Mouse (Mus musculus) kidney, postnatal 0 days (tissue): ENCODE results near the gene Ncmap. TPM values are rescaled to one million over a fixed set of nuclear protein-coding genes. Genes with fewer than 3 reads are reported as not detected.

Experiments
- ATAC-seq: fragments of 200-750 bp; cut with Nextera tagmentation; replicated peaks from 2 replicates; pipeline ENCODE4 v1.8.0; 2017; ENCODE audit warnings: low read depth, moderate number of reproducible peaks, moderate TSS enrichment, moderate library complexity; ENCODE audit not compliant: low FRiP score
- DNase-seq: peaks from one replicate; pipeline ENCODE4 v3.0.0-alpha.2; 2016; ENCODE audit warnings: low spot score
- H3K27ac ChIP-seq: fragments of 300-500 bp; sonication (generic); 2 replicates; pipeline ENCODE4 v1.5.1; 2014; ENCODE audit warnings: mild to moderate bottlenecking
- H3K27me3 ChIP-seq: fragments of 300-500 bp; sonication (generic); 2 replicates; pipeline ENCODE4 v1.6.1; 2014; ENCODE audit warnings: low read length, mixed read lengths; ENCODE audit not compliant: insufficient read depth
- H3K36me3 ChIP-seq: fragments of 300-500 bp; sonication (generic); 2 replicates; pipeline ENCODE4 v1.6.1; 2014; ENCODE audit warnings: low read length, mixed read lengths; ENCODE audit not compliant: insufficient read depth
- H3K4me1 ChIP-seq: fragments of 300-500 bp; sonication (generic); replicated peaks from 2 replicates; pipeline ENCODE4 v1.6.1; 2014; ENCODE audit warnings: antibody characterized with exemption, low read length, mixed read lengths; ENCODE audit not compliant: insufficient read depth
- H3K4me2 ChIP-seq: fragments of 300-500 bp; sonication (generic); 2 replicates; pipeline ENCODE4 v1.6.1; 2014; ENCODE audit warnings: mild to moderate bottlenecking, low read length, moderate library complexity, mixed read lengths
- H3K4me3 ChIP-seq: fragments of 300-500 bp; sonication (generic); replicated peaks from 2 replicates; pipeline ENCODE4 v1.5.1; 2014; ENCODE audit warnings: low read depth, low read length
- H3K9ac ChIP-seq: fragments of 300-500 bp; sonication (generic); 2 replicates; pipeline ENCODE4 v1.6.1; 2014; ENCODE audit warnings: low read depth, low read length
- H3K9me3 ChIP-seq: fragments of 300-500 bp; sonication (generic); replicated peaks from 2 replicates; pipeline ENCODE4 v1.6.1; 2016; ENCODE audit warnings: low read length, inconsistent platforms, mixed read lengths
- CTCF ChIP-seq: IDR thresholded peaks from 2 replicates; pipeline ENCODE4 v1.5.1; 2016; ENCODE audit warnings: antibody characterized with exemption, low read depth, mild to moderate bottlenecking, moderate library complexity
- WGBS: fragments of 180-500 bp; shearing (Covaris S2); extraction: QIAGEN DNeasy Blood & Tissue Kit; methylation state at CpG from one replicate; pipeline ENCODE4 v1.1.7; 2014; 5-methylcytosine and 5-hydroxymethylcytosine counted together
- polyA plus RNA-seq: library from polyadenylated mRNA; unstranded; fragments of >200 nt; fragmentation: Nextera tagmentation; extraction: Ambion mirVana; gene quantifications from 2 replicates; pipeline ENCODE4 v1.2.1, GENCODE M21; 2015

Ncmap gene
- polyA plus RNA-seq, result 2.0 and 2.6 TPM in 2 replicates

DNA sequence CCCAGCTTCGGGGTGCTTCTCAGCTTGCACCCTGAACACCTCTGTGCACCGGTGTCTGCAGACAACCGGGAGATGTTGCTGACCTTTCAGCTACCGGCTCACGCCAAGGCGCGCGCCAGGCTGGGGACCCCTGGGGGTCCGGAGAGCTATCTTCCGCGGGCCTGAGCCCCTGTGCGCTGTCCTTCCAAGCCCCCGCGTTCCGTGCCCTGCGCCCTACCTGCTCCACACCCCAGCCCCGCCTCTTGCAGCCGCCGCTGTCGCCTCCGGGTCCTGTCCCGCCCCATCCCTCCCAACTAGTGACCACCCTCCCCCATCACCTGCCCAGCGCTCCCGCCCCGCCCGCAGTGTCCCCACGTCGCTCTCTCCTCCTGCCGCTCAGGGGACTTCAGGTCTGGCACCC, at the start of gene Ncmap:
Ncmap (minus strand) TSS at position 237 of the 400 bp plus-strand sequence.
- TF ChIP-seq CTCF, result no peak
- Histone ChIP-seq H3K4me3 (peak within 1 kb of the TSS; percentile 38), H3K9ac (0 out of 2 replicates have a peak within 1 kb of the TSS, but pooled peaks have one; percentile 18), H3K36me3 (no peaks in the 10 kb centered on the region), H3K9me3 (no peaks in the 10 kb centered on the region), H3K4me1 (peaks cover 7% of the 10 kb centered on the region; the same call in 1 of the 2 replicates), H3K27ac (no peak within 1 kb of the TSS), H3K27me3 (no peaks in the 10 kb centered on the region), H3K4me2 (peak within 1 kb of the TSS; percentile 76)
- ATAC-seq (peak; percentile 29; the same call in 1 of the 2 replicates), DNase-seq (no peak)
- 3% methylated on average over 29 of the region's 29 CpGs for WGBS

DNA sequence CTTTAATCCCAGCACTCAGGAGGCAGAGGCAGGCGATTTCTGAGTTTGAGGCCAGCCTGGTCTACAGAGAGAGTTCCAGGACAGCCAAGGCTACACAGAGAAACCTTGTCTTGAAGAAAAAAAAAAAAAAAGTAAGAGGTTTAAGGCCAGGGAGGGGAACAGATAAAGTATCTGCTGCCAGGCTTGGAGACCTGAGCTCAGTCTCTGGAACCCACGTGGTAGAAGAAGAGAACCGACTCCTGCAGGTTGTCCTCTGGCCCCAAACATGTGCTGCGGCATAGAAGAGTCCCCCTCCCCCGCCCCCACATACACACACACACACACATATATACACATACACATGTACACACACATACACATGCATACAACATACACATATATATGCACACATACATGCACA, 44.4 kb upstream of the Ncmap start:
- WGBS, result 71% methylated on average over 5 of the region's 5 CpGs
- no peak overlapping the region for H3K4me2 ChIP-seq
- no peaks in the 10 kb centered on the region for H3K9me3 ChIP-seq
- no peak overlapping the region for H3K9ac ChIP-seq
- no peaks in the 10 kb centered on the region for H3K36me3 ChIP-seq
- H3K27ac ChIP-seq, result no peak overlapping the region
- no peak for ATAC-seq
- H3K4me3 ChIP-seq, result no peak overlapping the region
- no peak for DNase-seq
- H3K27me3 ChIP-seq, result no peaks in the 10 kb centered on the region
- TF ChIP-seq CTCF, result no peak
- no peaks in the 10 kb centered on the region for H3K4me1 ChIP-seq

DNA sequence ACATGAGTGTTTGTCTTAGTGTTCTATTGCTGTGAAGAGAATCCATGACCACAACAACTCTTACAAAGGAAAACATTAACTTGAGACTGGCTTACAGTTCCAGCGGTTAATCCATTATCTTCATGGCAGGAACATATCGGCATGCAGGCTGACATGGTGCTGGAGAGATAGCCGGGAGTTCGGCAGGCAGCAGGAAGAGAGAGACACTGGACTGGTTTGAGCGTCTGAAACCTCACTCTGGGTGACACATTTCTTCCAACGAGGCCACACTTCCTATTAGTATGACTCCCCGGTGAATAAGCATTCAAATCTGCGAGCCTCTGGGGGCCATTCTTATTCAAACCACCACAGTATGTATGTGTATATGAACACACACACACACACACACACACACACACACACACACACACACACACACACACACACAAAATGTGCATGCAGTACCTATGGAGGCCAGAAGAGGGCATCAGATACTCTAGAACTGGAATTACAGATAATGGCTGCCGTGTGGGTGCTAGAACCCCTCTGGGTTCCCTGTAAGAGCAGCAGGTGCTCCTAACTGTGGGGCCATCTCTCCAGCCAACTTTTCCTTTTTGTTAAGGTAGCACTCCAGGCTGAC, 42.0 kb upstream of the Ncmap start:
- Histone ChIP-seq H3K9me3 (no peaks in the 10 kb centered on the region), H3K4me2 (no peak overlapping the region), H3K27ac (peak overlapping the region; percentile 51; the same call in 1 of the 2 replicates), H3K9ac (no peak overlapping the region), H3K4me3 (no peak overlapping the region), H3K27me3 (no peaks in the 10 kb centered on the region), H3K36me3 (no peaks in the 10 kb centered on the region), H3K4me1 (no peaks in the 10 kb centered on the region)
- TF ChIP-seq CTCF, result peak; percentile 80
- DNase-seq (peak; percentile 46), ATAC-seq (no peak)
- 56% methylated on average over 9 of the region's 9 CpGs for WGBS

DNA sequence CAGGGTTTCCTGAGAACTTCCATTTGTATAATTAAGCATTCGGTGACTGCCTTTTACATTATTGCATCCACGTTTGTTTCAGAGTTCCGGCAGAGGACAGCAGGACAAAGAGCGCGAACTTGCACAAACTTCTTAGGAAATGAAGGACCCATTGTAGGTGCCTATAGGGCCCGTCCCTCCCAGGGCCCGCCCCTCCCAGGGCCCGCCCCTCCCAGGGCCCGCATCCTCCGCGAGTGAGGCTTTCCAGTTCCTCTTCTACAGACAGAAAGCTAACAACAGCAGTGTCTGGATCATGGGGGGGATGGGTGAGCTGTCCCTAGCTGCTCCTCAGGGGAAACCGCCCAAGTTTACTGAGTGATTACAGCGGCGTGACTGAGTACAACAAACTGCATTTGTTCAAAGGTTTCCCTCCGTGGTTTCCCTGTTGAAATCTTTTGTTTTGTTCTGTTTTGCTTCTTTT, 41.2 kb upstream of the Ncmap start:
- ATAC-seq (peak; percentile 83), DNase-seq (peak; percentile 87)
- 2% methylated on average over 15 of the region's 15 CpGs for WGBS
- 0 out of 2 replicates have a peak overlapping the region, but pooled peaks have one; percentile 8 for H3K4me3 ChIP-seq
- 0 out of 2 replicates have a peak, but pooled peaks cover 3% of the 10 kb centered on the region for H3K4me1 ChIP-seq
- H3K27me3 ChIP-seq, result no peaks in the 10 kb centered on the region
- peak overlapping the region; percentile 51 for H3K27ac ChIP-seq
- H3K36me3 ChIP-seq, result no peaks in the 10 kb centered on the region
- H3K9me3 ChIP-seq, result no peaks in the 10 kb centered on the region
- TF ChIP-seq CTCF, result 0 out of 2 replicates have a peak, but pooled peaks have one; percentile 2
- 0 out of 2 replicates have a peak overlapping the region, but pooled peaks have one; percentile 20 for H3K9ac ChIP-seq
- H3K4me2 ChIP-seq, result peak overlapping the region; percentile 45

DNA sequence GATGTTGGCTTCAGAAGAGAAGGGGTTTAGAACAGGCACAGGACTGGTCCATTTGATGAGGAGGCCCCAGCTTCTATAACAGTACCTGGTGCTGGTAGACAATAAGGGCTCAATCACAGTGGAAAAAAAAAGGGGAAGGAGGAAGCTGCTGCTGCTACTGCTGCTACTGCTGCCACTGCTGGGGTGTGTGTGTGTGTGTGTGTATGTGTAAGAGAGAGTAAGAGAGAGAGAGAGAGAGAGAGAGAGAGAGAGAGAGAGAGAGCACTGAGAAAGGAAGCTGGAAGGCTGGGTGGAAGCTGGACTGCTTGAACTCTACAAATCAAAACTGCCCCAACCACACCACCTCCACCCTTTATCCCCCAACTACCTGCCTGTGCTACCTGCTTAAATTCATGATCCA, 39.9 kb upstream of the Ncmap start:
- ATAC-seq, result no peak
- H3K27me3 ChIP-seq, result no peaks in the 10 kb centered on the region
- no peak for DNase-seq
- no peak overlapping the region for H3K4me2 ChIP-seq
- TF ChIP-seq CTCF, result no peak
- H3K4me3 ChIP-seq, result no peak overlapping the region
- H3K27ac ChIP-seq, result no peak overlapping the region
- no peaks in the 10 kb centered on the region for H3K9me3 ChIP-seq
- H3K9ac ChIP-seq, result no peak overlapping the region
- H3K4me1 ChIP-seq, result 0 out of 2 replicates have a peak, but pooled peaks cover 3% of the 10 kb centered on the region
- H3K36me3 ChIP-seq, result no peaks in the 10 kb centered on the region

DNA sequence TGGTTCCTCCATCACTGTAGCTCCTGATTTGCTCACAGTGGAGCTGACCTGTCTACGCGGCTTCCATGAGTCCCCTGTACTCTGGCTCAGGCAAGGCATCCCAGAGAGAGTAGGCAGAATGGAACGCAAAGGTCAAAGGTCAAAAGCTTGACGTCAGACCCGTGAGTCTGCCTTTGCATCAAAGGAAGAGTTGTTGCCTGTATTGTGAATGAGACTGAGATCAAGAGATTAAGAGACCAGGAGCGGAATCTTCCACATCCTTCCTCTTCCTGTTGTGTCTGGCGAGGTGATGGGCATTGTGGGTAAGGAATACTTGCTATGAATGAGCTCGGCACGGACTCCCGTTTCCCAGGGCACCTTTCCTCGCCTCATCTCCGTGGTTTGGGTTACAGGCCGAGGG, 38.3 kb upstream of the Ncmap start:
- 59% methylated on average over 13 of the region's 13 CpGs for WGBS
- no peaks in the 10 kb centered on the region for H3K36me3 ChIP-seq
- DNase-seq, result peak; percentile 34

More for the DNA sequence above, 38.3 kb upstream of the Ncmap start:
- Histone ChIP-seq H3K4me3 (no peak overlapping the region), H3K27ac (no peak overlapping the region), H3K4me1 (0 out of 2 replicates have a peak, but pooled peaks cover 3% of the 10 kb centered on the region), H3K9me3 (no peaks in the 10 kb centered on the region), H3K4me2 (no peak overlapping the region), H3K27me3 (no peaks in the 10 kb centered on the region), H3K9ac (no peak overlapping the region)
- TF ChIP-seq CTCF, result no peak
- ATAC-seq, result no peak
